Mouse (Mus musculus): ENCODE measurements around the gene Cenpj. TPM values are rescaled to one million over a fixed set of nuclear protein-coding genes. Genes with fewer than 3 reads are reported as not detected.

The Cenpj gene
- total and polyA plus RNA-seq, 3 experiments: 0.48 to 18.8 (median 13.0) TPM

- Histone ChIP-seq H3K27me3 (ENCODE audit: insufficient read depth, low read length) (no peaks in the 10 kb centered on the region), H3K4me1 (ENCODE audit: insufficient read depth, low read depth, low read length) (no peaks in the 10 kb centered on the region), H3K4me3 (ENCODE audit: low read depth, low read length) (no peak overlapping the region), H3K36me3 (replicated peaks) (peaks cover 36% of the 10 kb centered on the region), H3K9me3 (replicated peaks) (no peaks in the 10 kb centered on the region)
- TF ChIP-seq CTCF (IDR thresholded peaks at IDR 0.05; ENCODE audit: low read depth, low read length) (no peak), POLR2AphosphoS5 (IDR thresholded peaks at IDR 0.05; ENCODE audit: insufficient replicate concordance, low read depth, low read length) (no peak), GATA2 (IDR thresholded peaks at IDR 0.05; ENCODE audit: borderline replicate concordance, low read depth, low read length) (no peak), TAL1 (conservative IDR thresholded peaks at IDR 0.05; ENCODE audit: low read depth, low read length) (no peak), GATA1 (IDR thresholded peaks at IDR 0.05; ENCODE audit: borderline replicate concordance, low read length) (no peak)
- ATAC-seq (ENCODE audit: extremely low read depth, insufficient number of reproducible peaks, low FRiP score, poor library complexity, severe bottlenecking): no peak
- no peak for DNase-seq (ENCODE audit: low spot score)
These were observed 26.8 kb upstream of the Cenpj start for GRCm38 (mm10) chr14:56602069-56602468.

GRCm38 (mm10) chr14:56598759-56599158 is 23.5 kb upstream of the Cenpj start:
- ATAC-seq (ENCODE audit: extremely low read depth, insufficient number of reproducible peaks, low FRiP score, poor library complexity, severe bottlenecking): peak; percentile 8; the same call in 1 of the 2 replicates
- no peaks in the 10 kb centered on the region for H3K4me1 ChIP-seq (ENCODE audit: insufficient read depth, low read depth, low read length)
- DNase-seq (ENCODE audit: low spot score): peak; percentile 57
- peak; percentile 50 for TF ChIP-seq CTCF (IDR thresholded peaks at IDR 0.05; ENCODE audit: low read depth, low read length)
- TF ChIP-seq POLR2AphosphoS5 (IDR thresholded peaks at IDR 0.05; ENCODE audit: insufficient replicate concordance, low read depth, low read length): no peak
- peaks cover 61% of the 10 kb centered on the region for H3K36me3 ChIP-seq (replicated peaks)
- no peaks in the 10 kb centered on the region for H3K27me3 ChIP-seq (ENCODE audit: insufficient read depth, low read length)
- no peaks in the 10 kb centered on the region for H3K9me3 ChIP-seq (replicated peaks)
- H3K4me3 ChIP-seq (ENCODE audit: low read depth, low read length): no peak overlapping the region

GRCm38 (mm10) chr14:56594811-56595210 is 19.6 kb upstream of the Cenpj start:
- no peak for ATAC-seq (ENCODE audit: extremely low read depth, insufficient number of reproducible peaks, low FRiP score, poor library complexity, severe bottlenecking)
- H3K4me1 ChIP-seq (ENCODE audit: insufficient read depth, low read depth, low read length): no peaks in the 10 kb centered on the region
- no peaks in the 10 kb centered on the region for H3K27me3 ChIP-seq (ENCODE audit: insufficient read depth, low read length)
- TF ChIP-seq CTCF (IDR thresholded peaks at IDR 0.05; ENCODE audit: low read depth, low read length) (no peak), TAL1 (conservative IDR thresholded peaks at IDR 0.05; ENCODE audit: low read depth, low read length) (no peak), POLR2AphosphoS5 (IDR thresholded peaks at IDR 0.05; ENCODE audit: insufficient replicate concordance, low read depth, low read length) (no peak), GATA2 (IDR thresholded peaks at IDR 0.05; ENCODE audit: borderline replicate concordance, low read depth, low read length) (no peak), GATA1 (IDR thresholded peaks at IDR 0.05; ENCODE audit: borderline replicate concordance, low read length) (no peak)
- H3K9me3 ChIP-seq (replicated peaks): no peaks in the 10 kb centered on the region
- H3K36me3 ChIP-seq (replicated peaks): peaks cover 76% of the 10 kb centered on the region
- no peak overlapping the region for H3K4me3 ChIP-seq (ENCODE audit: low read depth, low read length)
- no peak for DNase-seq (ENCODE audit: low spot score)

GRCm38 (mm10) chr14:56592191-56592590 is 17.0 kb upstream of the Cenpj start:
- Histone ChIP-seq H3K36me3 (replicated peaks) (peaks cover 62% of the 10 kb centered on the region), H3K4me1 (ENCODE audit: insufficient read depth, low read depth, low read length) (no peaks in the 10 kb centered on the region), H3K4me3 (ENCODE audit: low read depth, low read length) (no peak overlapping the region), H3K9me3 (replicated peaks) (no peaks in the 10 kb centered on the region), H3K27me3 (ENCODE audit: insufficient read depth, low read length) (no peaks in the 10 kb centered on the region)
- DNase-seq (ENCODE audit: low spot score) (no peak), ATAC-seq (ENCODE audit: extremely low read depth, insufficient number of reproducible peaks, low FRiP score, poor library complexity, severe bottlenecking) (no peak)
- TF ChIP-seq GATA1 (IDR thresholded peaks at IDR 0.05; ENCODE audit: borderline replicate concordance, low read length) (no peak), TAL1 (conservative IDR thresholded peaks at IDR 0.05; ENCODE audit: low read depth, low read length) (no peak)

GRCm38 (mm10) chr14:56582294-56582693 is 7.1 kb upstream of the Cenpj start:
- Histone ChIP-seq H3K9me3 (replicated peaks) (no peaks in the 10 kb centered on the region), H3K36me3 (replicated peaks) (peaks cover 34% of the 10 kb centered on the region), H3K27me3 (ENCODE audit: insufficient read depth, low read length) (no peaks in the 10 kb centered on the region), H3K4me1 (ENCODE audit: insufficient read depth, low read depth, low read length) (peaks cover 7% of the 10 kb centered on the region; the same call in 1 of the 2 replicates), H3K4me3 (ENCODE audit: low read depth, low read length) (no peak overlapping the region)
- TF ChIP-seq CTCF (IDR thresholded peaks at IDR 0.05; ENCODE audit: low read depth, low read length): no peak
- TF ChIP-seq GATA2 (IDR thresholded peaks at IDR 0.05; ENCODE audit: borderline replicate concordance, low read depth, low read length): no peak
- no peak for TF ChIP-seq POLR2AphosphoS5 (IDR thresholded peaks at IDR 0.05; ENCODE audit: insufficient replicate concordance, low read depth, low read length)
- TF ChIP-seq TAL1 (conservative IDR thresholded peaks at IDR 0.05; ENCODE audit: low read depth, low read length): no peak
- no peak for TF ChIP-seq GATA1 (IDR thresholded peaks at IDR 0.05; ENCODE audit: borderline replicate concordance, low read length)
- DNase-seq (ENCODE audit: low spot score) (no peak), ATAC-seq (ENCODE audit: extremely low read depth, insufficient number of reproducible peaks, low FRiP score, poor library complexity, severe bottlenecking) (no peak)

- TF ChIP-seq TAL1 (conservative IDR thresholded peaks at IDR 0.05; ENCODE audit: low read depth, low read length) (no peak), CTCF (IDR thresholded peaks at IDR 0.05; ENCODE audit: low read depth, low read length) (no peak), GATA1 (IDR thresholded peaks at IDR 0.05; ENCODE audit: borderline replicate concordance, low read length) (no peak), POLR2AphosphoS5 (IDR thresholded peaks at IDR 0.05; ENCODE audit: insufficient replicate concordance, low read depth, low read length) (no peak), GATA2 (IDR thresholded peaks at IDR 0.05; ENCODE audit: borderline replicate concordance, low read depth, low read length) (no peak)
- DNase-seq (ENCODE audit: low spot score) (no peak), ATAC-seq (ENCODE audit: extremely low read depth, insufficient number of reproducible peaks, low FRiP score, poor library complexity, severe bottlenecking) (no peak)
- peaks cover 39% of the 10 kb centered on the region for H3K36me3 ChIP-seq (replicated peaks)
- H3K9me3 ChIP-seq (replicated peaks): no peaks in the 10 kb centered on the region
- H3K27me3 ChIP-seq (ENCODE audit: insufficient read depth, low read length): no peaks in the 10 kb centered on the region
- H3K4me1 ChIP-seq (ENCODE audit: insufficient read depth, low read depth, low read length): peaks cover 13% of the 10 kb centered on the region
- H3K4me3 ChIP-seq (ENCODE audit: low read depth, low read length): no peak overlapping the region
These were observed 5.9 kb upstream of the Cenpj start for GRCm38 (mm10) chr14:56581117-56581516.

- no peaks in the 10 kb centered on the region for H3K9me3 ChIP-seq (replicated peaks)
- ATAC-seq (ENCODE audit: extremely low read depth, insufficient number of reproducible peaks, low FRiP score, poor library complexity, severe bottlenecking): no peak
- DNase-seq (ENCODE audit: low spot score): no peak
- H3K36me3 ChIP-seq (replicated peaks): peaks cover 21% of the 10 kb centered on the region
- H3K4me1 ChIP-seq (ENCODE audit: insufficient read depth, low read depth, low read length): peaks cover 26% of the 10 kb centered on the region
- H3K4me3 ChIP-seq (ENCODE audit: low read depth, low read length): no peak overlapping the region
- H3K27me3 ChIP-seq (ENCODE audit: insufficient read depth, low read length): no peaks in the 10 kb centered on the region
- TF ChIP-seq TAL1 (conservative IDR thresholded peaks at IDR 0.05; ENCODE audit: low read depth, low read length): no peak
- TF ChIP-seq CTCF (IDR thresholded peaks at IDR 0.05; ENCODE audit: low read depth, low read length): no peak
- TF ChIP-seq GATA1 (IDR thresholded peaks at IDR 0.05; ENCODE audit: borderline replicate concordance, low read length): no peak
- TF ChIP-seq POLR2AphosphoS5 (IDR thresholded peaks at IDR 0.05; ENCODE audit: insufficient replicate concordance, low read depth, low read length): no peak
- no peak for TF ChIP-seq GATA2 (IDR thresholded peaks at IDR 0.05; ENCODE audit: borderline replicate concordance, low read depth, low read length)
These were observed 3.8 kb upstream of the Cenpj start for GRCm38 (mm10) chr14:56579011-56579410.
